Mouse (Mus musculus) kidney, embryonic 14.5 days (tissue): ENCODE data around the gene Csnk2b. TPM values are rescaled to one million over a fixed set of nuclear protein-coding genes. Genes with fewer than 3 reads are reported as not detected.
A peak's percentile ranks its signal among the peaks of the same experiment; 100 is the strongest.

Experiments
- ATAC-seq: fragments of 200-750 bp; cut with Nextera tagmentation; 2 replicates; pipeline ENCODE4 v1.8.0; 2017; ENCODE audit warnings: moderate number of reproducible peaks, mild to moderate bottlenecking, moderate TSS enrichment, moderate library complexity; ENCODE audit not compliant: low FRiP score, low TSS enrichment
- H3K27ac ChIP-seq: fragments of 300-500 bp; sonication (generic); 2 replicates; pipeline ENCODE4 v1.5.1; 2014; ENCODE audit warnings: low read depth, mild to moderate bottlenecking, low read length, moderate library complexity, mixed read lengths
- H3K27me3 ChIP-seq: fragments of 300-500 bp; sonication (generic); 2 replicates; pipeline ENCODE4 v1.6.1; 2014; ENCODE audit warnings: mild to moderate bottlenecking, low read length; ENCODE audit not compliant: control insufficient read depth, insufficient read depth
- H3K36me3 ChIP-seq: fragments of 300-500 bp; sonication (generic); 2 replicates; pipeline ENCODE4 v1.6.1; 2014; ENCODE audit warnings: low read length, mixed read lengths; ENCODE audit not compliant: control insufficient read depth, insufficient read depth
- H3K4me1 ChIP-seq: fragments of 300-500 bp; sonication (generic); 2 replicates; pipeline ENCODE4 v1.6.1; 2014; ENCODE audit warnings: low read length, mixed read lengths; ENCODE audit not compliant: control insufficient read depth, insufficient read depth
- H3K4me2 ChIP-seq: fragments of 300-500 bp; sonication (generic); replicated peaks from 2 replicates; pipeline ENCODE4 v1.6.1; 2014; ENCODE audit warnings: low read depth, mild to moderate bottlenecking, low read length
- H3K4me3 ChIP-seq: fragments of 300-500 bp; sonication (generic); 2 replicates; pipeline ENCODE4 v1.5.1; 2014; ENCODE audit warnings: mild to moderate bottlenecking, low read length
- H3K9ac ChIP-seq: fragments of 300-500 bp; sonication (generic); 2 replicates; pipeline ENCODE4 v1.6.1; 2014; ENCODE audit warnings: low read depth, mild to moderate bottlenecking, low read length, moderate library complexity
- H3K9me3 ChIP-seq: fragments of 300-500 bp; sonication (generic); 2 replicates; pipeline ENCODE4 v1.6.1; 2016; ENCODE audit warnings: low read length; ENCODE audit not compliant: control insufficient read depth
- WGBS: fragments of 180-500 bp; shearing (Covaris S2); extraction: QIAGEN DNeasy Blood & Tissue Kit; methylation state at CpG from one replicate; pipeline ENCODE4 v1.1.7; 2014; 5-methylcytosine and 5-hydroxymethylcytosine counted together
- polyA plus RNA-seq: library from polyadenylated mRNA; unstranded; fragments of >200 nt; fragmentation: Nextera tagmentation; extraction: Ambion mirVana; gene quantifications from 2 replicates; pipeline ENCODE4 v1.2.1, GENCODE M21; 2014

Csnk2b gene
- polyA plus RNA-seq: 325 and 334 TPM in 2 replicates

- Histone ChIP-seq H3K4me1 (peaks cover 24% of the 10 kb centered on the region), H3K27me3 (no peaks in the 10 kb centered on the region), H3K27ac (peak within 1 kb of the TSS; percentile 88), H3K4me3 (peak within 1 kb of the TSS; percentile 98), H3K4me2 (peak within 1 kb of the TSS; percentile 92), H3K9me3 (no peaks in the 10 kb centered on the region), H3K36me3 (peaks cover 38% of the 10 kb centered on the region), H3K9ac (peak within 1 kb of the TSS; percentile 93)
- under 1% methylated on average over 19 of the region's 19 CpGs for WGBS
- no peak; the same call in 1 of the 2 replicates for ATAC-seq
Observed at GRCm38 (mm10) chr17:35121871-35122303, at the start of gene Csnk2b. Gene Csnk2b (minus strand): TSS chr17:35122053.

- H3K9me3 ChIP-seq: no peaks in the 10 kb centered on the region
- no peak overlapping the region for H3K9ac ChIP-seq
- H3K27me3 ChIP-seq: no peaks in the 10 kb centered on the region
- no peak overlapping the region for H3K27ac ChIP-seq
- no peak overlapping the region for H3K4me3 ChIP-seq
- no peak for ATAC-seq
- WGBS: 22% methylated on average over 4 of the region's 4 CpGs
- H3K4me1 ChIP-seq: no peaks in the 10 kb centered on the region; the same call in 1 of the 2 replicates
- H3K36me3 ChIP-seq: no peaks in the 10 kb centered on the region
- no peak overlapping the region for H3K4me2 ChIP-seq
Observed at GRCm38 (mm10) chr17:35168541-35169207, 46.8 kb upstream of the Csnk2b start.

- Histone ChIP-seq H3K4me1 (peaks cover 5% of the 10 kb centered on the region; the same call in 1 of the 2 replicates), H3K36me3 (no peaks in the 10 kb centered on the region), H3K9me3 (no peaks in the 10 kb centered on the region), H3K9ac (no peak overlapping the region), H3K27me3 (no peaks in the 10 kb centered on the region), H3K4me3 (no peak overlapping the region), H3K27ac (no peak overlapping the region), H3K4me2 (no peak overlapping the region)
- 89% methylated on average over 7 of the region's 7 CpGs for WGBS
- no peak for ATAC-seq
Observed at GRCm38 (mm10) chr17:35167794-35168193, 45.9 kb upstream of the Csnk2b start.

- Histone ChIP-seq H3K9me3 (no peaks in the 10 kb centered on the region), H3K4me3 (peak overlapping the region; percentile 87; the same call in 1 of the 2 replicates), H3K36me3 (peaks cover 12% of the 10 kb centered on the region), H3K4me2 (peak overlapping the region; percentile 48; the same call in 1 of the 2 replicates), H3K4me1 (peaks cover 18% of the 10 kb centered on the region; the same call in 1 of the 2 replicates), H3K27ac (peak overlapping the region; percentile 96; the same call in 1 of the 2 replicates), H3K27me3 (no peaks in the 10 kb centered on the region), H3K9ac (no peak overlapping the region)
- 58% methylated on average over 8 of the region's 8 CpGs for WGBS
- ATAC-seq: no peak
Observed at GRCm38 (mm10) chr17:35166352-35167035, 44.6 kb upstream of the Csnk2b start.

- peak; percentile 85 for ATAC-seq
- peak overlapping the region; percentile 48 for H3K4me2 ChIP-seq
- H3K36me3 ChIP-seq: peaks cover 20% of the 10 kb centered on the region
- no peaks in the 10 kb centered on the region for H3K27me3 ChIP-seq
- peak overlapping the region; percentile 96 for H3K27ac ChIP-seq
- H3K4me1 ChIP-seq: peaks cover 20% of the 10 kb centered on the region; the same call in 1 of the 2 replicates
- H3K9ac ChIP-seq: peak overlapping the region; percentile 57
- no peaks in the 10 kb centered on the region for H3K9me3 ChIP-seq
- WGBS: 20% methylated on average over 12 of the region's 12 CpGs
- H3K4me3 ChIP-seq: peak overlapping the region; percentile 87
Observed at GRCm38 (mm10) chr17:35165451-35166155, 43.8 kb upstream of the Csnk2b start.

- WGBS: under 1% methylated on average over 66 of the region's 89 CpGs
- peak within 1 kb of the TSS; percentile 97 for H3K9ac ChIP-seq
- H3K36me3 ChIP-seq: peaks cover 28% of the 10 kb centered on the region
- H3K4me3 ChIP-seq: peak within 1 kb of the TSS; percentile 87
- no peaks in the 10 kb centered on the region for H3K27me3 ChIP-seq
- peak within 1 kb of the TSS; percentile 96 for H3K27ac ChIP-seq
- H3K9me3 ChIP-seq: no peaks in the 10 kb centered on the region
- peak; percentile 97 for ATAC-seq
- peak within 1 kb of the TSS; percentile 98 for H3K4me2 ChIP-seq
- peaks cover 20% of the 10 kb centered on the region; the same call in 1 of the 2 replicates for H3K4me1 ChIP-seq
Observed at GRCm38 (mm10) chr17:35164568-35165450, 43.0 kb upstream of the Csnk2b start, which contains the start of gene Prrc2a. Gene Prrc2a (minus strand): TSS chr17:35164897.

- H3K36me3 ChIP-seq: peaks cover 35% of the 10 kb centered on the region
- peak overlapping the region; percentile 90 for H3K27ac ChIP-seq
- H3K4me3 ChIP-seq: peak overlapping the region; percentile 87
- no peaks in the 10 kb centered on the region for H3K27me3 ChIP-seq
- H3K9me3 ChIP-seq: no peaks in the 10 kb centered on the region
- H3K4me1 ChIP-seq: peaks cover 20% of the 10 kb centered on the region; the same call in 1 of the 2 replicates
- H3K4me2 ChIP-seq: peak overlapping the region; percentile 98
- 0% methylated on average over 21 of the region's 28 CpGs for WGBS
- H3K9ac ChIP-seq: peak overlapping the region; percentile 97
- ATAC-seq: no peak
Observed at GRCm38 (mm10) chr17:35164218-35164567, 42.3 kb upstream of the Csnk2b start.
